Mouse (Mus musculus) right cerebral cortex, postnatal 10 days (tissue): ENCODE results near the gene Zp1.

Experiments
- DNase-seq, 2 experiments: peaks; one replicate each; pipeline ENCODE4 v3.0.0; 2021; ENCODE audit warnings: low spot score in 2 of 2

Zp1 gene

GRCm38 (mm10) chr19:10920532-10920931, at the start of gene Zp1:
Zp1 (minus strand) TSS chr19:10920632.
- DNase-seq: no peak

- DNase-seq: no peak
These were observed 48.1 kb upstream of the Zp1 start for GRCm38 (mm10) chr19:10968578-10968977.

- no peak for DNase-seq
These were observed 45.3 kb upstream of the Zp1 start for GRCm38 (mm10) chr19:10965721-10966120.

- no peak for DNase-seq
These were observed 39.5 kb upstream of the Zp1 start for GRCm38 (mm10) chr19:10959978-10960346.

GRCm38 (mm10) chr19:10959085-10959977, 38.9 kb upstream of the Zp1 start:
- DNase-seq: peak in 1 of 2 experiments; percentile 45

- DNase-seq: peak; percentile 68 to 71
These were observed 31.8 kb upstream of the Zp1 start for GRCm38 (mm10) chr19:10952021-10952939.

GRCm38 (mm10) chr19:10949558-10949957, 29.1 kb upstream of the Zp1 start:
- DNase-seq: no peak

GRCm38 (mm10) chr19:10949112-10949511, 28.7 kb upstream of the Zp1 start, which contains the start of gene Ccdc86:
Ccdc86 (minus strand) TSS chr19:10949266.
- peak; percentile 98 for DNase-seq

GRCm38 (mm10) chr19:10948416-10948815, 28.0 kb upstream of the Zp1 start:
- no peak for DNase-seq

GRCm38 (mm10) chr19:10947219-10947618, 26.8 kb upstream of the Zp1 start:
- DNase-seq: no peak

- no peak for DNase-seq
These were observed 26.1 kb upstream of the Zp1 start for GRCm38 (mm10) chr19:10946506-10946905.

GRCm38 (mm10) chr19:10943955-10944354, 23.5 kb upstream of the Zp1 start:
- DNase-seq: no peak

- DNase-seq: peak; percentile 55 to 60
These were observed 20.5 kb upstream of the Zp1 start for GRCm38 (mm10) chr19:10940801-10941457.

GRCm38 (mm10) chr19:10940097-10940800, 19.8 kb upstream of the Zp1 start:
- DNase-seq: peak; percentile 80 to 82

GRCm38 (mm10) chr19:10938771-10939170, 18.3 kb upstream of the Zp1 start:
- no peak for DNase-seq

GRCm38 (mm10) chr19:10937110-10937563, 16.7 kb upstream of the Zp1 start, which contains the start of gene Ptgdr2:
Ptgdr2 (plus strand) TSS chr19:10937160.
- no peak for DNase-seq

- DNase-seq: no peak
These were observed 15.6 kb upstream of the Zp1 start for GRCm38 (mm10) chr19:10936077-10936476.

GRCm38 (mm10) chr19:10935029-10935428, 14.6 kb upstream of the Zp1 start:
- peak; percentile 56 to 59 for DNase-seq

- no peak for DNase-seq
These were observed 10.2 kb upstream of the Zp1 start for GRCm38 (mm10) chr19:10930641-10931040.

GRCm38 (mm10) chr19:10926666-10927065, 6.2 kb upstream of the Zp1 start:
- DNase-seq: no peak

- DNase-seq: no peak
These were observed 5.7 kb upstream of the Zp1 start for GRCm38 (mm10) chr19:10926123-10926621.
